Mouse (Mus musculus) NIH3T3 (cell line): ENCODE data around the gene Ntng2.

Experiments used
- DNase-seq: peaks from one replicate; pipeline ENCODE4 v3.0.0-alpha.2; 2012; ENCODE audit warnings: low read depth

Gene Ntng2

GRCm38 (mm10) chr2:29235811-29236210, 17.0 kb downstream of the Ntng2 start:
- DNase-seq: no peak

- DNase-seq: no peak
Measured at GRCm38 (mm10) chr2:29235026-29235425, 17.8 kb downstream of the Ntng2 start.

GRCm38 (mm10) chr2:29234002-29234401, 18.8 kb downstream of the Ntng2 start:
- no peak for DNase-seq

- DNase-seq: no peak
Measured at GRCm38 (mm10) chr2:29230191-29230835, 22.5 kb downstream of the Ntng2 start.

- no peak for DNase-seq
Measured at GRCm38 (mm10) chr2:29226671-29227070, 26.1 kb downstream of the Ntng2 start.

- no peak for DNase-seq
Measured at GRCm38 (mm10) chr2:29223591-29224262, 29.1 kb downstream of the Ntng2 start.

- DNase-seq: peak; percentile 23
Measured at GRCm38 (mm10) chr2:29222302-29222701, 30.5 kb downstream of the Ntng2 start.

GRCm38 (mm10) chr2:29218831-29219230, 34.0 kb downstream of the Ntng2 start:
- DNase-seq: no peak

GRCm38 (mm10) chr2:29217897-29218296, 34.9 kb downstream of the Ntng2 start:
- peak; percentile 15 for DNase-seq

- no peak for DNase-seq
Measured at GRCm38 (mm10) chr2:29217042-29217441, 35.8 kb downstream of the Ntng2 start.

GRCm38 (mm10) chr2:29216286-29217012, 36.4 kb downstream of the Ntng2 start:
- DNase-seq: peak; percentile 60

GRCm38 (mm10) chr2:29206156-29206555, 46.6 kb downstream of the Ntng2 start:
- DNase-seq: no peak

GRCm38 (mm10) chr2:29201223-29201955, 51.4 kb downstream of the Ntng2 start:
- no peak for DNase-seq

- DNase-seq: peak; percentile 77
Measured at GRCm38 (mm10) chr2:29199909-29200308, 52.9 kb downstream of the Ntng2 start.

- DNase-seq: peak; percentile 33
Measured at GRCm38 (mm10) chr2:29198446-29198845, 54.4 kb downstream of the Ntng2 start.

GRCm38 (mm10) chr2:29196844-29197243, 56.0 kb downstream of the Ntng2 start:
- no peak for DNase-seq

GRCm38 (mm10) chr2:29194547-29195463, 58.0 kb downstream of the Ntng2 start:
- peak; percentile 65 for DNase-seq

GRCm38 (mm10) chr2:29193819-29194546, 58.8 kb downstream of the Ntng2 start:
- DNase-seq: no peak

GRCm38 (mm10) chr2:29192629-29193278, 60.1 kb downstream of the Ntng2 start:
- peak; percentile 32 for DNase-seq
